Mouse (Mus musculus) kidney, embryonic 16.5 days (tissue): ENCODE results near the gene Gpr150. TPM values are rescaled to one million over a fixed set of nuclear protein-coding genes. Genes with fewer than 3 reads are reported as not detected.

Experiments used
- ATAC-seq: fragments of 200-750 bp; cut with Nextera tagmentation; 2 replicates; pipeline ENCODE4 v1.8.0; 2017; ENCODE audit warnings: moderate TSS enrichment; ENCODE audit not compliant: low FRiP score, low TSS enrichment
- H3K27ac ChIP-seq: fragments of 300-500 bp; sonication (generic); 2 replicates; pipeline ENCODE4 v1.5.1; 2014; ENCODE audit warnings: low read length
- H3K27me3 ChIP-seq: fragments of 300-500 bp; sonication (generic); 2 replicates; pipeline ENCODE4 v1.6.1; 2014; ENCODE audit warnings: low read length, control low read depth, mixed read lengths; ENCODE audit not compliant: insufficient read depth
- H3K36me3 ChIP-seq: fragments of 300-500 bp; sonication (generic); 2 replicates; pipeline ENCODE4 v1.6.1; 2014; ENCODE audit warnings: low read length, control low read depth, mixed read lengths; ENCODE audit not compliant: insufficient read depth
- H3K4me1 ChIP-seq: fragments of 300-500 bp; sonication (generic); 2 replicates; pipeline ENCODE4 v1.6.1; 2014; ENCODE audit warnings: low read length, control low read depth, mixed read lengths; ENCODE audit not compliant: insufficient read depth
- H3K4me2 ChIP-seq: fragments of 300-500 bp; sonication (generic); replicated peaks from 2 replicates; pipeline ENCODE4 v1.6.1; 2014; ENCODE audit warnings: low read depth, low read length
- H3K4me3 ChIP-seq: fragments of 300-500 bp; sonication (generic); 2 replicates; pipeline ENCODE4 v1.5.1; 2014; ENCODE audit warnings: mild to moderate bottlenecking, low read length
- H3K9ac ChIP-seq: fragments of 300-500 bp; sonication (generic); replicated peaks from 2 replicates; pipeline ENCODE4 v1.6.1; 2014; ENCODE audit warnings: low read length
- H3K9me3 ChIP-seq: fragments of 300-500 bp; sonication (generic); 2 replicates; pipeline ENCODE4 v1.6.1; 2016; ENCODE audit warnings: low read length, control low read depth
- WGBS: fragments of 180-500 bp; shearing (Covaris S2); extraction: QIAGEN DNeasy Blood & Tissue Kit; methylation state at CpG from one replicate; pipeline ENCODE4 v1.1.7; 2014; 5-methylcytosine and 5-hydroxymethylcytosine counted together
- polyA plus RNA-seq: library from polyadenylated mRNA; unstranded; fragments of >200 nt; fragmentation: Nextera tagmentation; extraction: Ambion mirVana; gene quantifications from 2 replicates; pipeline ENCODE4 v1.2.1, GENCODE M21; 2015

Gene Gpr150
- polyA plus RNA-seq, 1 experiment from 2014 or later, result 0.56 TPM

- Histone ChIP-seq H3K9ac (peak within 1 kb of the TSS; percentile 96), H3K9me3 (no peaks in the 10 kb centered on the region), H3K27ac (peak within 1 kb of the TSS; percentile 96), H3K4me1 (peaks cover 6% of the 10 kb centered on the region; the same call in 1 of the 2 replicates), H3K4me2 (peak within 1 kb of the TSS; percentile 65), H3K27me3 (no peaks in the 10 kb centered on the region), H3K36me3 (no peaks in the 10 kb centered on the region), H3K4me3 (peak within 1 kb of the TSS; percentile 72)
- WGBS, result 1% methylated on average over 50 of the region's 50 CpGs
- peak; percentile 100 for ATAC-seq
These were observed 38.6 kb downstream of the Gpr150 start, which contains the start of gene Rfesd for GRCm38 (mm10) chr13:76017974-76018843. TSS of gene Rfesd (minus strand) at chr13:76018719.

- Histone ChIP-seq H3K4me3 (peak overlapping the region; percentile 72), H3K27ac (peak overlapping the region; percentile 96; the same call in 1 of the 2 replicates), H3K9ac (peak overlapping the region; percentile 96), H3K36me3 (no peaks in the 10 kb centered on the region), H3K9me3 (no peaks in the 10 kb centered on the region), H3K4me2 (peak overlapping the region; percentile 65), H3K4me1 (peaks cover 6% of the 10 kb centered on the region; the same call in 1 of the 2 replicates), H3K27me3 (no peaks in the 10 kb centered on the region)
- no peak for ATAC-seq
- 65% methylated on average over 4 of the region's 4 CpGs for WGBS
These were observed 39.3 kb downstream of the Gpr150 start for GRCm38 (mm10) chr13:76017465-76017864.

GRCm38 (mm10) chr13:76014511-76014910, 42.3 kb downstream of the Gpr150 start:
- no peak for ATAC-seq
- H3K9ac ChIP-seq, result no peak overlapping the region
- no peak overlapping the region for H3K27ac ChIP-seq
- no peak overlapping the region for H3K4me3 ChIP-seq
- no peaks in the 10 kb centered on the region for H3K9me3 ChIP-seq
- peaks cover 6% of the 10 kb centered on the region; the same call in 1 of the 2 replicates for H3K4me1 ChIP-seq
- WGBS, result 74% methylated on average over 2 of the region's 2 CpGs
- H3K4me2 ChIP-seq, result no peak overlapping the region
- H3K27me3 ChIP-seq, result no peaks in the 10 kb centered on the region
- H3K36me3 ChIP-seq, result no peaks in the 10 kb centered on the region

Other genes with a start within 250 kb of the Gpr150 start
- gene Glrx, start 217.1 kb downstream of the Gpr150 start, polyA plus RNA-seq, result 40.7 and 44.7 TPM in 2 replicates
- 31.2 and 32.0 TPM in 2 replicates for gene Rhobtb3, start 113.1 kb downstream of the Gpr150 start, polyA plus RNA-seq
- 0.80 and 1.0 TPM in 2 replicates for gene Spata9, start 89.8 kb downstream of the Gpr150 start, polyA plus RNA-seq
- 15.7 and 18.1 TPM in 2 replicates for gene Rfesd, start 38.3 kb downstream of the Gpr150 start, polyA plus RNA-seq
- gene Arsk, start 41.7 kb upstream of the Gpr150 start, polyA plus RNA-seq, result 11.0 and 11.1 TPM in 2 replicates
- gene Ttc37, start 41.7 kb upstream of the Gpr150 start, polyA plus RNA-seq, result 13.8 and 13.9 TPM in 2 replicates
- gene Fam81b, start 248.1 kb upstream of the Gpr150 start, polyA plus RNA-seq, result not detected in 2 replicates